Mouse (Mus musculus): ENCODE data around the gene Amigo3. TPM values are rescaled to one million over a fixed set of nuclear protein-coding genes. Genes with fewer than 3 reads are reported as not detected.

Amigo3 gene
- polyA plus RNA-seq (2017; shearing (Covaris generic)), result 1.4 TPM

DNA sequence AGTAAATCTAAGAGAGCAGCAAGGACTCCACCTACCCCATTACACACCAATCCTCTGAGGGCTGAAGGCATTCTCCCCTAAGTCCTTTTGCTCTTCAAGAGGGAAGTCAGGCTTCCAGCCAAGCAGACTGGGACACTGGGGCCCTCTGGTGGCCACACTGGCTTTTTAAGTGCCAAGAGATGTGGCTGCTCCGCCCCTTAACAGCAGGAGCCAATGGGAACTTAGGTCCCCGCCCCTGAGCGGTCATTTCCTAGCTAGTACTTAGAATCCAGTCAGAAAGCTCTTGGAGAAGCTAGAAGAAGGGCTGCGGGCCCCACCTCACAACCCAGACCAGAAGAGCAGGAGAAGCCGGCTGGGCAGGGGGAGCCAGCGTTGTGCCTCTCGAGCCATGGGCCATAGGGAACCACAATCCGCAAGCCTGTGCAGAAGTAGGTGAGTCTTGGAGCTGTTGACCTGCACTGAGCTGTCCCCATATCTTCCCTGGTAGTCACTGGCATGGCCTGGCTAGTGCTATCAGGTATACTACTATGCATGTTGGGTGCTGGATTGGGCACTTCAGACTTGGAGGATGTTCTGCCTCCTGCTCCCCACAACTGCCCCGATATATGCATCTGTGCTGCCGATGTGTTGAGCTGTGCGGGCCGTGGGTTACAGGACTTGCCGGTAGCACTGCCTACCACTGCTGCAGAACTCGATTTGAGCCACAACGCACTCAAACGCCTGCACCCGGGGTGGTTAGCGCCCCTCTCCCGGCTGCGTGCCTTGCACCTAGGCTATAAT, at the start of gene Amigo3:
Gene Amigo3, plus strand, starts transcription at position 275 of the 780 bp plus-strand sequence.

DNA sequence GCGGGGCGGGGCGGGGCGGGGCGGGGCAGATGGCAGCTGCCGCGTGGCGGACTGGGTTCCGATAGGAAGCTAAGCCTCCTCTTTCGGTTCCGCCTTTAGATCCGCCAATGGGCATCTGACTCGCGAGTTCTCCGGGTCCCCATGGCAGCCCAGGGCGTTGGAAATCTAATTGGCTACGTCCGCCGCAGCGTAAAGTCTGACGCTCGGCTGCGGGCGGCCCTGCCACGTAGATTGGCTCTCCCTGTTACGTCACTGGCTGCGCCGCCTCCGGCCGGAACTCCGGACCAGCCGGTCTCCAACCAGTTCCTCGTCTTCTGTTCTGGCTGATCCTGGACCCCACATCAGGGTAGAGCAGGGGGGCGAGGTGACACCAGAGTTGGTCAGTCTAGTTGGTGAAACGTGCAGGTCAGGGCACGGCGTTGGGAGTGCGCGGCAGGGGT, 3.9 kb upstream of the Amigo3 start, which contains the start of gene Gmppb:
Gene Gmppb, plus strand, starts transcription at position 227 of the 440 bp plus-strand sequence.

GRCm38 (mm10) chr9:108080168-108080567, 27.2 kb downstream of the Amigo3 start, which contains the start of gene Mst1:
TSS of gene Mst1 (plus strand) at chr9:108080436.

GRCm38 (mm10) chr9:108082988-108083431, 30.1 kb downstream of the Amigo3 start, which contains the start of gene Rnf123:
TSS of gene Rnf123 (minus strand) at chr9:108083346.

DNA sequence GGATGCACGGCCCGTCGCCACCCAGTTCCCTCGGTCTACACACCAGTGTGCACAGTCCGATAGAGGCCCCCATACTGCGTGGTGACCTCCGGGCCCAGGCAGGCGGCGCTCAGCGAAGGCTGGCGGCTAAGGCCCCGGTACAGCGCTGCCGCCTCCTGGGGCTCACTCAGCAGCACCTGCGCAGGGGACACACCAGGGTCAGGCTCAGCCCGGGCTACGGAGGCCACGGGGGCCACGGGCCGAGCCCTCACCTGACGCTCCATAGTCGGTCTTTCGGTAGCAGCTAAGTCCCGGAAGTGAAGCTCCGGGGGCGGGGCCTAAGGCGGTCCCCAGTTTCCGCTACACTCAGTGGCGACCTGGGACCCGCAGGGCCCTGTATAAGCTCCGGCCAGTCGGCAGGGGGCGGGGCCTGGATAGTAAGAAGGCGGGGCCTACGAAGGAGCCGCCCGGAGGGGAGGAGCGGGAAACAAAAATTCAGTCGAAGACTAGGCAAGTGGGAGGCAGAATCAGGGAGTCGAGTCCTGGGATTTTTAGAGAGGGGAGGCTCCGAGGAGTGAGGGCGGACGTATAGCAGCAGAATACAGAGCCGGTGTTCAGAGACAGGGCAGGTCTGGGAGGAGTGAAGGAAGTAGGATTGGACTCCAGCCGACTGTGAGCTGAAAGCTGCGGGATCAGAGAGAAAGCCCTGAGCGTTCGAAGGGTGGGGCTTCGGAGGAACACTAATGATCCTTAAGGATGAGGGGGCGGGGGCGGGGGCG, 41.4 kb downstream of the Amigo3 start, which contains the start of gene Apeh:
Gene Apeh, minus strand, starts transcription at position 423 of the 758 bp plus-strand sequence.

Other genes starting within 250 kb of the Amigo3 start
- 110 TPM for gene Rbm6, start 179.9 kb upstream of the Amigo3 start, polyA plus RNA-seq (2017; shearing (Covaris generic))
- 19.9 TPM for gene Mon1a, start 165.0 kb upstream of the Amigo3 start, polyA plus RNA-seq (2017; shearing (Covaris generic))
- not detected for gene Mst1r, start 146.3 kb upstream of the Amigo3 start, polyA plus RNA-seq (2017; shearing (Covaris generic))
- not detected for gene Actl11, start 124.7 kb upstream of the Amigo3 start, polyA plus RNA-seq (2017; shearing (Covaris generic))
- gene Camkv, start 117.5 kb upstream of the Amigo3 start, polyA plus RNA-seq (2017; shearing (Covaris generic)), result not detected
- 2.0 TPM for gene Traip, start 103.0 kb upstream of the Amigo3 start, polyA plus RNA-seq (2017; shearing (Covaris generic))
- 150 TPM for gene Uba7, start 77.7 kb upstream of the Amigo3 start, polyA plus RNA-seq (2017; shearing (Covaris generic))
- gene Gm20661, start 70.1 kb upstream of the Amigo3 start, polyA plus RNA-seq (2017; shearing (Covaris generic)), result not detected
- 0.61 TPM for gene Inka1, start 67.3 kb upstream of the Amigo3 start, polyA plus RNA-seq (2017; shearing (Covaris generic))
- gene Cdhr4, start 60.7 kb upstream of the Amigo3 start, polyA plus RNA-seq (2017; shearing (Covaris generic)), result not detected
- not detected for gene Gm20662, start 56.8 kb upstream of the Amigo3 start, polyA plus RNA-seq (2017; shearing (Covaris generic))
- gene Ip6k1, start 50.7 kb upstream of the Amigo3 start, polyA plus RNA-seq (2017; shearing (Covaris generic)), result 146 TPM
- gene Gmppb, start 3.9 kb upstream of the Amigo3 start, polyA plus RNA-seq (2017; shearing (Covaris generic)), result 25.0 TPM
- gene Mst1, start 27.3 kb downstream of the Amigo3 start, polyA plus RNA-seq (2017; shearing (Covaris generic)), result 3.1 TPM
- 110 TPM for gene Rnf123, start 30.2 kb downstream of the Amigo3 start, polyA plus RNA-seq (2017; shearing (Covaris generic))
- gene Apeh, start 41.4 kb downstream of the Amigo3 start, polyA plus RNA-seq (2017; shearing (Covaris generic)), result 54.4 TPM
- gene Bsn, start 137.2 kb downstream of the Amigo3 start, polyA plus RNA-seq (2017; shearing (Covaris generic)), result 0.30 TPM
- 11.0 TPM for gene Dag1, start 210.8 kb downstream of the Amigo3 start, polyA plus RNA-seq (2017; shearing (Covaris generic))
- 1.7 TPM for gene Nicn1, start 237.3 kb downstream of the Amigo3 start, polyA plus RNA-seq (2017; shearing (Covaris generic))
- gene Amt, start 243.7 kb downstream of the Amigo3 start, polyA plus RNA-seq (2017; shearing (Covaris generic)), result 0.17 TPM